Mouse (Mus musculus) bone marrow macrophage, adult 2 months (primary cell): Measurements from ENCODE around the gene Gm29776.

Experiments used
- CTCF ChIP-seq: IDR thresholded peaks from 2 replicates; pipeline ENCODE4 v1.5.1; 2012; ENCODE audit warnings: low read depth, mild to moderate bottlenecking, low read length, moderate library complexity
- POLR2A ChIP-seq: IDR thresholded peaks from 2 replicates; pipeline ENCODE4 v1.6.1; 2012; ENCODE audit warnings: mild to moderate bottlenecking, low read depth, low read length, borderline replicate concordance

GRCm38 (mm10) chr14:54744473-54744872, 45.8 kb upstream of the Gm29776 start:
- TF ChIP-seq CTCF = no peak
- TF ChIP-seq POLR2A = no peak
